Mouse (Mus musculus) cortical plate, adult 2 months (tissue): ENCODE measurements around the gene Acmsd.

Experiments
- CTCF ChIP-seq: fragments of 200-500 bp; IDR thresholded peaks from 2 replicates; pipeline ENCODE4 v1.5.1; 2011; ENCODE audit warnings: mild to moderate bottlenecking, control low read depth, low read length; ENCODE audit not compliant: insufficient read depth; ENCODE audit errors: extremely low read depth
- POLR2A ChIP-seq: fragments of 200-500 bp; IDR thresholded peaks from 2 replicates; pipeline ENCODE4 v1.6.1; 2011; ENCODE audit warnings: mild to moderate bottlenecking, low read length, control low read depth; ENCODE audit not compliant: insufficient read depth; ENCODE audit errors: extremely low read depth

- TF ChIP-seq POLR2A (no peak), CTCF (no peak)
These were observed 12.8 kb upstream of the Acmsd start for GRCm38 (mm10) chr1:127716441-127716840.
